Mouse (Mus musculus): ENCODE results near the gene Tut4. TPM values are rescaled to one million over a fixed set of nuclear protein-coding genes. Genes with fewer than 3 reads are reported as not detected.
A peak's percentile ranks its signal among the peaks of the same experiment; 100 is the strongest.

Gene Tut4
- polyA plus RNA-seq (2012; fragmentation: generic; extraction: Trizol): 10.6 TPM

DNA sequence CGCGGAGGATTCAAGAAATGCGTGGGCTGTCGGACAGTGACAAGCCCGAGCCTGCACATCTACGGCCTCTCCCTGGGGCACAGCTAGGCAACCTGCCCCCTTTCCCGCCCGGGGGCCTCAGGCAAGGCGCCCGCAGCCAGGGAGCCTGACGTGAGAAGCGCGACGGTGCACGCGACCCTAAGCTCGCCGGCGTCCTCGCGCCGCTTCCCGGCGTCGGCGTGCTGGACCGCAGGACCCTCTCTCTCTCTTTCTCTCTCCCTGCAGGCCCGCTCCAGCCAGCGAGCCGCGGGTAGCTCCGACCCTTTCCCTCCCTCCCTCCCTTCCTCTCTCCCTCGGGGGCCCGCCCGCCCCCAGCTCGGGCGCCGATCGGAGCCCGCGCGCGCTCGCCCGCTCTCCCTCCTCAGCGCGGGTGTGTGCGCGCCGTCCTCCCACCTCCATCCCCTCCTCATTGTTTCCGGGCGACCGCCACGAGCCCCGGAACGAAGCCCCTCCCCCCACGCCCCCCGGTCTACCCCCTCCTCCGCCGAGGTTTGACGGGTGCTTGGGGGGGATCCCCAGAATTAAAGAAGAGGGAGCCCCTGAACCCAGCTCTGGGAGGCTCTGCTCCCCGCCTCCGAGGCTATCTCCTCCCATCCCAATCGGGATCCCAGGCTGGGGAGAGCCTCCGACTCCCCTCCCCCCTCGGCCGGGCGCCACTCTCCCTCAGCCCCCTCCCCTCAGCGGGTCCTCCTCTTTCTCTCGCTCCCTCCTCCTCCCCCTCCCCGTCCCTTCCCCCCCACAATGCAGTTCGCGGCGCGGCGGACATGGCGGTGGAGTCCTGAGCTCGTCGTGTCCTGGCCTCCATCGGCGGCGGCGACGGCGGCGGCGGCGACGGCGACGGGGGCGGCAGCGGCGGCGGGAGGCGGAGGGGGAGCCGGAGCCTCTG, at the start of gene Tut4:
Gene Tut4 (plus strand): TSS at position 196 of the 925 bp plus-strand sequence.
- H3K79me2 ChIP-seq (ENCODE audit: control insufficient read depth, insufficient read depth): peaks cover 43% of the 10 kb centered on the region
- H3K36me3 ChIP-seq (ENCODE audit: control insufficient read depth, insufficient read depth): no peaks in the 10 kb centered on the region
- H3K4me2 ChIP-seq (ENCODE audit: low read depth): peak within 1 kb of the TSS; percentile 85
- H3ac ChIP-seq (ENCODE audit: control insufficient read depth, insufficient read length): peak within 1 kb of the TSS; percentile 99
- TF ChIP-seq POLR2AphosphoS2 (IDR thresholded peaks at IDR 0.05; ENCODE audit: insufficient read length, low read depth) (peak; percentile 64), POLR2A (IDR thresholded peaks at IDR 0.05; ENCODE audit: insufficient read length, low read depth) (peak; percentile 81), MYOG (IDR thresholded peaks at IDR 0.05; ENCODE audit: control insufficient read depth in 1 of 3, insufficient read depth in 1 of 3, insufficient read length in 2 of 3, low read depth in 2 of 3) (peak in 1 of 3 experiments; percentile 28), USF1 (IDR thresholded peaks at IDR 0.05; ENCODE audit: low read depth) (no peak), E2F4 (IDR thresholded peaks at IDR 0.05; ENCODE audit: insufficient read depth) (no peak), MYOD1 (IDR thresholded peaks at IDR 0.05; ENCODE audit: control insufficient read depth in 1 of 3, insufficient read length in 2 of 3, low read depth in 2 of 3) (peak in 1 of 3 experiments; percentile 6)
- H3K27me3 ChIP-seq (ENCODE audit: control insufficient read depth, insufficient read depth, insufficient read length): no peaks in the 10 kb centered on the region
- H3K4me3 ChIP-seq: peak within 1 kb of the TSS; percentile 70

DNA sequence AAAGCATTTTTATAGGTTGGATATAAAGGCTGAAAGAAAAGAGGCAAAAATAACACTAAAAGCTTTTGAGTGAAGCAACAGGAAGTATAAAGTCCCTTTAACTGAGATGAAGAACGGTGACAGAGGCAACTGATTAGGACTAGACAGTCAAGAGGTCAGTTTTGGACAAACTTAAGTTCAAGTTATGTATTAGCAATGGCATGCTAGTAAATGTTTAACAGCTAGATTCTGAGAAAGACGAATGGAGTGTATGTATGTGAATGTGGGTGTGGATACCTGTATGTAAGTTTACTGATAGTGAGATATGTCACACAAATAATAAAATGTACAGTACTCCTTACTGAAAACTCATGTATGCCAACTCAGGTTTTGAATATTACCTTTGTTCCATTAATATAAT, 34.6 kb upstream of the Tut4 start:
- Histone ChIP-seq H3K4me2 (ENCODE audit: low read depth) (no peak overlapping the region), H3K4me3 (no peak overlapping the region), H3K36me3 (ENCODE audit: control insufficient read depth, insufficient read depth) (no peaks in the 10 kb centered on the region), H3K79me2 (ENCODE audit: control insufficient read depth, insufficient read depth) (no peaks in the 10 kb centered on the region), H3ac (ENCODE audit: control insufficient read depth, insufficient read length) (no peak overlapping the region), H3K27me3 (ENCODE audit: control insufficient read depth, insufficient read depth, insufficient read length) (no peaks in the 10 kb centered on the region)
- TF ChIP-seq SRF (IDR thresholded peaks at IDR 0.05; ENCODE audit: control insufficient read depth, insufficient read length, low read depth) (no peak), E2F4 (IDR thresholded peaks at IDR 0.05; ENCODE audit: insufficient read depth) (no peak), TCF3 (IDR thresholded peaks at IDR 0.05; ENCODE audit: insufficient read length, low read depth) (no peak), USF1 (IDR thresholded peaks at IDR 0.05; ENCODE audit: low read depth) (no peak), TCF12 (IDR thresholded peaks at IDR 0.05; ENCODE audit: insufficient read depth, poor library complexity, severe bottlenecking) (no peak), POLR2A (IDR thresholded peaks at IDR 0.05; ENCODE audit: insufficient read length, low read depth) (no peak), MYOD1 (IDR thresholded peaks at IDR 0.05; ENCODE audit: control insufficient read depth in 1 of 3, insufficient read length in 2 of 3, low read depth in 2 of 3) (no peak), POLR2AphosphoS2 (IDR thresholded peaks at IDR 0.05; ENCODE audit: insufficient read length, low read depth) (no peak), REST (IDR thresholded peaks at IDR 0.05; ENCODE audit: insufficient read depth, insufficient read length) (no peak), MYOG (IDR thresholded peaks at IDR 0.05; ENCODE audit: control insufficient read depth in 1 of 3, insufficient read depth in 1 of 3, insufficient read length in 2 of 3, low read depth in 2 of 3) (no peak), MAX (IDR thresholded peaks at IDR 0.05; ENCODE audit: low read depth) (no peak), CEBPB (IDR thresholded peaks at IDR 0.05; ENCODE audit: insufficient read depth, poor library complexity, severe bottlenecking) (no peak)

DNA sequence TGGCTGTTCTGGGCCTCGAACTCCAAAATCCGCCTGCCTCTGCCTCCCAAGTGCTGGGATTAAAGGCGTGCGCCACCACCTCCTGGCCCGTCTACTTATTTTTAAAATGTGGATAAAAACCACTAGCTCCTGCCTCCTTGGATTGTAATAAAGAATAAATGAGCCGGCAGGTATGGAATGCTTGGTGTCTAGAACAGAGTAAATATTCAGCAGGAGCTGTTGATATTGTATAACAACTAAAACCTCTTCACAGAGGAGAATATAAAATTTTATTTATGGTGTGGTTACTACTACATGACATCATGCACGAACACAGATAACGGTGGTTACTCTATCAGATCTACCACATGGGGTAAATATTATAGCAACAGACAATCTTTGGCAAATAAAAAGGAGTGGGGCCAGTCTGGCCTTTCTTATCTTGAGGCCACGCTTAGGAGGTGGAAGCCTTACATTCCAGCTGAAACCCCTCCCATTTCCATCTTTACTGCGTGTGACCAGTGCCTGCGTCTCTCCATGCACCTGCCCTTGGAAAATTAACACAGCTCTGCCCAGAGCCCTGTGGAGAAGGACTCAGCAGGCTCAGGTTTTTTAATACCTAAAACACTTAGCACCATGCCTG, 31.4 kb upstream of the Tut4 start:
- Histone ChIP-seq H3K4me2 (ENCODE audit: low read depth) (no peak overlapping the region), H3K79me2 (ENCODE audit: control insufficient read depth, insufficient read depth) (no peaks in the 10 kb centered on the region), H3K4me3 (no peak overlapping the region), H3ac (ENCODE audit: control insufficient read depth, insufficient read length) (no peak overlapping the region), H3K36me3 (ENCODE audit: control insufficient read depth, insufficient read depth) (no peaks in the 10 kb centered on the region), H3K27me3 (ENCODE audit: control insufficient read depth, insufficient read depth, insufficient read length) (peaks cover 14% of the 10 kb centered on the region)
- TF ChIP-seq CEBPB (IDR thresholded peaks at IDR 0.05; ENCODE audit: insufficient read depth, poor library complexity, severe bottlenecking) (no peak), MYOD1 (IDR thresholded peaks at IDR 0.05; ENCODE audit: control insufficient read depth in 1 of 3, insufficient read length in 2 of 3, low read depth in 2 of 3) (no peak), POLR2A (IDR thresholded peaks at IDR 0.05; ENCODE audit: insufficient read length, low read depth) (no peak), USF1 (IDR thresholded peaks at IDR 0.05; ENCODE audit: low read depth) (no peak), SRF (IDR thresholded peaks at IDR 0.05; ENCODE audit: control insufficient read depth, insufficient read length, low read depth) (no peak), MAX (IDR thresholded peaks at IDR 0.05; ENCODE audit: low read depth) (no peak), TCF12 (IDR thresholded peaks at IDR 0.05; ENCODE audit: insufficient read depth, poor library complexity, severe bottlenecking) (no peak), POLR2AphosphoS2 (IDR thresholded peaks at IDR 0.05; ENCODE audit: insufficient read length, low read depth) (no peak)

DNA sequence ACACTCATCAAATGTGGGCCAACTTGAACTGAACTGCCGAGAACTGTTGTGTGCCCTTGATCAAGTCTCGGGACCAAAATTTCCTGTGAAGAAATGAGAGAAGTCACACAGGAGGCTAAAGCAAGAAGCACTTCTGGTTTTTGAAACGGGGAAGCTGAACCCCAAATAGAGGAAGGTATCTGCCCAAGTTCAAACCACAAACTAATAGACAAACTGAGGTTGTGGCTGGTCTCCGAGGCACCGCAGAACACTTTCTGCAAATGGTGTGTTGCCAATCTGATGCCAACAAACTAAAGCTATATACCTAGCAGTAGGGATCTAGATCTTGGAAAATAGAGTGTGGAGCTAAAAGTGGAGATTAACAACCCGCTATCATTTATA, 30.9 kb upstream of the Tut4 start:
- H3K27me3 ChIP-seq (ENCODE audit: control insufficient read depth, insufficient read depth, insufficient read length): peaks cover 14% of the 10 kb centered on the region
- H3K4me2 ChIP-seq (ENCODE audit: low read depth): no peak overlapping the region
- H3K79me2 ChIP-seq (ENCODE audit: control insufficient read depth, insufficient read depth): no peaks in the 10 kb centered on the region
- no peak for TF ChIP-seq TCF3 (IDR thresholded peaks at IDR 0.05; ENCODE audit: insufficient read length, low read depth)
- TF ChIP-seq MYOD1 (IDR thresholded peaks at IDR 0.05; ENCODE audit: control insufficient read depth in 1 of 3, insufficient read length in 2 of 3, low read depth in 2 of 3): no peak
- no peak for TF ChIP-seq REST (IDR thresholded peaks at IDR 0.05; ENCODE audit: insufficient read depth, insufficient read length)
- no peak for TF ChIP-seq SRF (IDR thresholded peaks at IDR 0.05; ENCODE audit: control insufficient read depth, insufficient read length, low read depth)
- H3K36me3 ChIP-seq (ENCODE audit: control insufficient read depth, insufficient read depth): no peaks in the 10 kb centered on the region
- no peak overlapping the region for H3K4me3 ChIP-seq
- no peak overlapping the region for H3ac ChIP-seq (ENCODE audit: control insufficient read depth, insufficient read length)

Data from myocyte (in vitro differentiated cells).